Mouse (Mus musculus) megakaryocyte-erythroid progenitor cell, adult 5-6 weeks (primary cell): ENCODE measurements around the gene Polr2c. TPM values are rescaled to one million over a fixed set of nuclear protein-coding genes. Genes with fewer than 3 reads are reported as not detected.
"Not testable (repeated sequence)": the region's sequence is repeated elsewhere in the genome, so short reads cannot be mapped to it uniquely, and the experiment has no call there.

ENCODE experiments used
- ATAC-seq: replicated peaks from 2 replicates; pipeline ENCODE4 v1.8.0; 2016; ENCODE audit warnings: mild to moderate bottlenecking, inconsistent platforms; ENCODE audit not compliant: severe bottlenecking, poor library complexity, low FRiP score, low TSS enrichment
- total RNA-seq, 2 experiments: library from RNA; stranded (forward) in 1 of 2; stranded (reverse) in 1 of 2; fragments of 200-1000, 215-1000 nt in 1 of 2; fragments of >200 nt in 1 of 2; fragmentation: Nextera tagmentation in 1 of 2; gene quantifications; 2 replicates each; pipeline ENCODE4 v1.2.3; 2014 to 2017

The Polr2c gene
- 62.4 and 91.6 TPM in 2 replicates for total RNA-seq (2014; fragmentation: Nextera tagmentation)
- 49.2 and 93.1 TPM in 2 replicates for total RNA-seq (2017)

- peak; percentile 72 for ATAC-seq
These were observed at the start of gene Polr2c for GRCm38 (mm10) chr8:94857346-94858173. Gene Polr2c, plus strand, starts transcription at chr8:94857450.

- ATAC-seq, result 0 out of 2 replicates have a peak, but pooled peaks have one; percentile 1
These were observed 49.7 kb upstream of the Polr2c start for GRCm38 (mm10) chr8:94807506-94807905.

GRCm38 (mm10) chr8:94808372-94808771 is 48.9 kb upstream of the Polr2c start:
- no peak for ATAC-seq

- no peak for ATAC-seq
These were observed 47.1 kb upstream of the Polr2c start, which contains the start of gene Ccl17 for GRCm38 (mm10) chr8:94810153-94810552. Gene Ccl17, plus strand, starts transcription at chr8:94810453.

- ATAC-seq, result no peak
These were observed 46.4 kb upstream of the Polr2c start for GRCm38 (mm10) chr8:94810855-94811254.

- no peak for ATAC-seq
These were observed 45.6 kb upstream of the Polr2c start for GRCm38 (mm10) chr8:94811654-94812053.

- peak; percentile 31 for ATAC-seq
These were observed 44.6 kb upstream of the Polr2c start for GRCm38 (mm10) chr8:94812645-94813098.

- ATAC-seq, result no peak
These were observed 42.7 kb upstream of the Polr2c start for GRCm38 (mm10) chr8:94814556-94814955.

GRCm38 (mm10) chr8:94817933-94818332 is 39.3 kb upstream of the Polr2c start:
- ATAC-seq, result no peak

- ATAC-seq, result no peak
These were observed 37.5 kb upstream of the Polr2c start for GRCm38 (mm10) chr8:94819671-94820179.

GRCm38 (mm10) chr8:94820553-94820952 is 36.7 kb upstream of the Polr2c start:
- no peak for ATAC-seq

GRCm38 (mm10) chr8:94821381-94821780 is 35.9 kb upstream of the Polr2c start:
- ATAC-seq, result no peak

- peak; percentile 89 for ATAC-seq
These were observed 34.4 kb upstream of the Polr2c start for GRCm38 (mm10) chr8:94822637-94823560.

GRCm38 (mm10) chr8:94825170-94825569 is 32.1 kb upstream of the Polr2c start:
- no peak for ATAC-seq

GRCm38 (mm10) chr8:94826210-94826609 is 31.0 kb upstream of the Polr2c start:
- ATAC-seq, result no peak

- no peak for ATAC-seq
These were observed 29.0 kb upstream of the Polr2c start for GRCm38 (mm10) chr8:94828284-94828683.

GRCm38 (mm10) chr8:94833901-94834405 is 23.3 kb upstream of the Polr2c start:
- ATAC-seq, result not testable (repeated sequence)

GRCm38 (mm10) chr8:94835751-94836150 is 21.5 kb upstream of the Polr2c start:
- ATAC-seq, result not testable (repeated sequence)

- ATAC-seq, result no peak
These were observed 20.6 kb upstream of the Polr2c start for GRCm38 (mm10) chr8:94836456-94837240.
